Mouse (Mus musculus) G1E (cell line): ENCODE measurements around the gene Syne2.

Experiments
- CTCF ChIP-seq: IDR thresholded peaks from 2 replicates; pipeline ENCODE4 v1.5.1; 2012; ENCODE audit warnings: low read depth, low read length, inconsistent platforms, mixed read lengths
- GATA1 ChIP-seq: IDR thresholded peaks from 2 replicates; pipeline ENCODE4 v1.6.1; 2012; ENCODE audit warnings: borderline replicate concordance, low read length, inconsistent platforms, mixed read lengths
- POLR2AphosphoS5 ChIP-seq: IDR thresholded peaks from 2 replicates; pipeline ENCODE4 v1.6.1; 2012; ENCODE audit warnings: low read depth, low read length, inconsistent platforms; ENCODE audit not compliant: insufficient replicate concordance
- TAL1 ChIP-seq: conservative IDR thresholded peaks from 2 replicates; pipeline ENCODE4 v1.6.1; 2012; ENCODE audit warnings: low read depth, low read length, inconsistent platforms, mixed read lengths

DNA sequence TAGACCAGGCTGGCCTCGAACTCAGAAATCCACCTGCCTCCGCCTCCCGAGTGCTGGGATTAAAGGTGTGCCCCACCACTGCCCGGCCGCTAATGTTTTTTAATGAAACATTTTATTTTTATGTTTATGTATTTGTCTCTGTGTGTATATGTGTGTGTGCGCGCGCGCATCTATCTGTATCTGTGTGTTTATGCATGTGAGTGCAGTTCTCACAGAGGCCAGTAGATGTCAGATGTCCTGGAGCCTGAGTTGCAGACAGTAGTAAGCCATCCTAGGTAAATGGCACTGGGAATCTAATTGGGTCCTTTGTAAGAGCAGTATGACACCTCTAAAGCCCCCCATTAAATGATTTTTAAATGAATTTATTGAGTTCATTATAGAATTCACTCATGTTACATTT lies 83.8 kb downstream of the Syne2 start:
- TF ChIP-seq CTCF (peak; percentile 12; the same call in 1 of the 2 replicates), POLR2AphosphoS5 (no peak), TAL1 (no peak), GATA1 (no peak)
